Mouse (Mus musculus) cerebellum, adult 9-10 months (tissue): ENCODE results near the gene Parp16.
A peak's percentile ranks its signal among the peaks of the same experiment; 100 is the strongest.
"Not testable (repeated sequence)": the region's sequence is repeated elsewhere in the genome, so short reads cannot be mapped to it uniquely, and the experiment has no call there.

Experiments used
- DNase-seq: peaks from one replicate; pipeline ENCODE4 v3.0.0; 2022

The Parp16 gene

GRCm38 (mm10) chr9:65179817-65180624 lies 15.1 kb upstream of the Parp16 start:
- DNase-seq: no peak

- DNase-seq: peak; percentile 92
These were observed 6.6 kb upstream of the Parp16 start for GRCm38 (mm10) chr9:65188599-65188998.

- DNase-seq: no peak
These were observed 4.8 kb upstream of the Parp16 start for GRCm38 (mm10) chr9:65190306-65190705.

- DNase-seq: no peak
These were observed 3.8 kb upstream of the Parp16 start for GRCm38 (mm10) chr9:65191389-65191754.

- no peak for DNase-seq
These were observed 3.2 kb upstream of the Parp16 start for GRCm38 (mm10) chr9:65191755-65192469.

- no peak for DNase-seq
These were observed 1.9 kb upstream of the Parp16 start for GRCm38 (mm10) chr9:65193214-65193613.

- peak; percentile 51 for DNase-seq
These were observed 448 bp downstream of the Parp16 start for GRCm38 (mm10) chr9:65195621-65195981.

GRCm38 (mm10) chr9:65195982-65196737 lies 1.0 kb downstream of the Parp16 start:
- no peak for DNase-seq

- peak; percentile 97 for DNase-seq
These were observed 1.8 kb downstream of the Parp16 start for GRCm38 (mm10) chr9:65196738-65197569.

- DNase-seq: no peak
These were observed 2.7 kb downstream of the Parp16 start for GRCm38 (mm10) chr9:65197826-65198225.

GRCm38 (mm10) chr9:65199723-65200122 lies 4.6 kb downstream of the Parp16 start:
- no peak for DNase-seq

- DNase-seq: no peak
These were observed 5.5 kb downstream of the Parp16 start for GRCm38 (mm10) chr9:65200606-65201005.

- DNase-seq: no peak
These were observed 5.8 kb downstream of the Parp16 start for GRCm38 (mm10) chr9:65201021-65201380.

- peak; percentile 93 for DNase-seq
These were observed 6.4 kb downstream of the Parp16 start for GRCm38 (mm10) chr9:65201381-65202164.

GRCm38 (mm10) chr9:65202165-65202754 lies 7.1 kb downstream of the Parp16 start:
- DNase-seq: no peak

- DNase-seq: no peak
These were observed 10.1 kb downstream of the Parp16 start for GRCm38 (mm10) chr9:65205049-65205815.

GRCm38 (mm10) chr9:65207041-65207815 lies 12.1 kb downstream of the Parp16 start:
- DNase-seq: not testable (repeated sequence)

- no peak for DNase-seq
These were observed 13.4 kb downstream of the Parp16 start for GRCm38 (mm10) chr9:65208293-65209179.

GRCm38 (mm10) chr9:65211598-65211997 lies 16.4 kb downstream of the Parp16 start:
- DNase-seq: no peak
